Mouse (Mus musculus): ENCODE results near the gene Dok1.

The Dok1 gene

GRCm38 (mm10) chr6:83033249-83034185 lies at the start of gene Dok1, which contains the start of gene Loxl3:
Gene Dok1, minus strand, starts transcription at chr6:83033471.
Gene Loxl3, plus strand, starts transcription at chr6:83034173.
- in situ Hi-C loops (cut with MboI, MseI) = no loop called here

GRCm38 (mm10) chr6:83080210-83080609 lies 46.9 kb upstream of the Dok1 start:
- in situ Hi-C loops (cut with MboI, MseI) = no loop called here

GRCm38 (mm10) chr6:83078324-83078858 lies 45.1 kb upstream of the Dok1 start:
- in situ Hi-C loops (cut with MboI, MseI) = no loop called here

- in situ Hi-C loops (cut with MboI, MseI) = no loop called here
Measured at GRCm38 (mm10) chr6:83077630-83078323, 44.5 kb upstream of the Dok1 start, which contains the start of gene Pcgf1. Gene Pcgf1, plus strand, starts transcription at chr6:83077869.

- in situ Hi-C loops (cut with MboI, MseI) = no loop called here
Measured at GRCm38 (mm10) chr6:83074979-83075378, 41.7 kb upstream of the Dok1 start.

- in situ Hi-C loops (cut with MboI, MseI) = no loop called here
Measured at GRCm38 (mm10) chr6:83071220-83071619, 37.9 kb upstream of the Dok1 start.

GRCm38 (mm10) chr6:83070311-83071219 lies 37.3 kb upstream of the Dok1 start:
- in situ Hi-C loops (cut with MboI, MseI) = no loop called here

- in situ Hi-C loops (cut with MboI, MseI) = no loop called here
Measured at GRCm38 (mm10) chr6:83070247-83070310, 36.8 kb upstream of the Dok1 start, which contains the start of gene Tlx2. Gene Tlx2, minus strand, starts transcription at chr6:83070293.

- in situ Hi-C loops (cut with MboI, MseI) = no loop called here
Measured at GRCm38 (mm10) chr6:83069488-83070246, 36.4 kb upstream of the Dok1 start.

- in situ Hi-C loops (cut with MboI, MseI) = no loop called here
Measured at GRCm38 (mm10) chr6:83068706-83069487, 35.6 kb upstream of the Dok1 start.

GRCm38 (mm10) chr6:83068221-83068620 lies 35.0 kb upstream of the Dok1 start:
- in situ Hi-C loops (cut with MboI, MseI) = no loop called here

GRCm38 (mm10) chr6:83066441-83066840 lies 33.2 kb upstream of the Dok1 start:
- in situ Hi-C loops (cut with MboI, MseI) = no loop called here

- in situ Hi-C loops (cut with MboI, MseI) = no loop called here
Measured at GRCm38 (mm10) chr6:83065995-83066394, 32.7 kb upstream of the Dok1 start.

- in situ Hi-C loops (cut with MboI, MseI) = no loop called here
Measured at GRCm38 (mm10) chr6:83058725-83059124, 25.5 kb upstream of the Dok1 start.

GRCm38 (mm10) chr6:83057790-83058189 lies 24.5 kb upstream of the Dok1 start, which contains the start of gene Dqx1:
Gene Dqx1, plus strand, starts transcription at chr6:83057844.
- in situ Hi-C loops (cut with MboI, MseI) = no loop called here

GRCm38 (mm10) chr6:83054871-83055431 lies 21.7 kb upstream of the Dok1 start, which contains the start of gene Htra2:
Gene Htra2, minus strand, starts transcription at chr6:83055273.
- in situ Hi-C loops (cut with MboI, MseI) = no loop called here

- in situ Hi-C loops (cut with MboI, MseI) = no loop called here
Measured at GRCm38 (mm10) chr6:83054074-83054851, 21.0 kb upstream of the Dok1 start, which contains the start of gene Aup1. Gene Aup1, plus strand, starts transcription at chr6:83054521.

- in situ Hi-C loops (cut with MboI, MseI) = no loop called here
Measured at GRCm38 (mm10) chr6:83053136-83053960, 20.1 kb upstream of the Dok1 start.
